ENCODE assay signal across 8 mouse cellular contexts in genomic region chr4:32238366-32238854, GRCm38 (mm10). TPM values are rescaled to one million over a fixed set of nuclear protein-coding genes. Genes with fewer than 3 reads are reported as not detected.
DNase-seq lines count a peak whose midpoint lies in the region; ATAC-seq and TF ChIP-seq lines count a peak whose summit lies in the region.

Gene Bach2, plus strand, starts transcription at chr4:32238804.

- peak within 1 kb of the TSS; percentile 94 for H3ac ChIP-seq in myocyte (ENCODE audit: control insufficient read depth, insufficient read length)

- H3K9me3 ChIP-seq in embryonic facial prominence, embryonic 13.5 days = no peaks in the 10 kb centered on the region
- no peaks in the 10 kb centered on the region for H3K9me3 ChIP-seq in heart, embryonic 11.5 days (replicated peaks; ENCODE audit: control insufficient read depth, low read length)
- H3K9me3 ChIP-seq in kidney, embryonic 16.5 days (ENCODE audit: low read length) = no peaks in the 10 kb centered on the region

- peak within 1 kb of the TSS; percentile 94 for H3K27ac ChIP-seq in embryonic facial prominence, embryonic 13.5 days
- peak within 1 kb of the TSS; percentile 94 for H3K27ac ChIP-seq in heart, embryonic 11.5 days (ENCODE audit: low read depth, low read length)
- peak within 1 kb of the TSS; percentile 96 for H3K27ac ChIP-seq in kidney, embryonic 16.5 days (ENCODE audit: low read length)

- H3K79me2 ChIP-seq in myocyte (ENCODE audit: control insufficient read depth, insufficient read depth) = no peaks in the 10 kb centered on the region

- peak; percentile 42 for TF ChIP-seq POLR2A in myocyte (IDR thresholded peaks at IDR 0.05; ENCODE audit: insufficient read length, low read depth)

- H3K27me3 ChIP-seq in embryonic facial prominence, embryonic 13.5 days = no peaks in the 10 kb centered on the region
- H3K27me3 ChIP-seq in heart, embryonic 11.5 days (ENCODE audit: control insufficient read depth, insufficient read depth, low read length) = no peaks in the 10 kb centered on the region
- 0 out of 2 replicates have a peak, but pooled peaks cover 5% of the 10 kb centered on the region for H3K27me3 ChIP-seq in kidney, embryonic 16.5 days (ENCODE audit: insufficient read depth, low read length)
- H3K27me3 ChIP-seq in myocyte (ENCODE audit: control insufficient read depth, insufficient read depth, insufficient read length) = no peaks in the 10 kb centered on the region
- no peaks in the 10 kb centered on the region for H3K27me3 ChIP-seq in splenic B cell, adult 2 months (ENCODE audit: control insufficient read depth, insufficient read depth, low read length, poor library complexity, severe bottlenecking)

- peak within 1 kb of the TSS; percentile 92 for H3K4me2 ChIP-seq in embryonic facial prominence, embryonic 13.5 days
- H3K4me2 ChIP-seq in heart, embryonic 11.5 days = peak within 1 kb of the TSS; percentile 59
- peak within 1 kb of the TSS; percentile 90 for H3K4me2 ChIP-seq in kidney, embryonic 16.5 days (replicated peaks; ENCODE audit: low read depth, low read length)
- H3K4me2 ChIP-seq in myocyte (ENCODE audit: low read depth) = peak within 1 kb of the TSS; percentile 87

- H3K9ac ChIP-seq in embryonic facial prominence, embryonic 13.5 days = peak within 1 kb of the TSS; percentile 84
- H3K9ac ChIP-seq in heart, embryonic 11.5 days (ENCODE audit: low read depth, low read length) = peak within 1 kb of the TSS; percentile 88
- peak within 1 kb of the TSS; percentile 91 for H3K9ac ChIP-seq in kidney, embryonic 16.5 days (replicated peaks; ENCODE audit: low read length)

- H3K4me1 ChIP-seq in embryonic facial prominence, embryonic 13.5 days = peaks cover 45% of the 10 kb centered on the region
- H3K4me1 ChIP-seq in heart, embryonic 11.5 days (ENCODE audit: control insufficient read depth, insufficient read depth, low read length) = peaks cover 20% of the 10 kb centered on the region
- peaks cover 32% of the 10 kb centered on the region for H3K4me1 ChIP-seq in kidney, embryonic 16.5 days (ENCODE audit: insufficient read depth, low read length)

- peak; percentile 83 for DNase-seq in 416B (ENCODE audit: low read depth)
- DNase-seq in adrenal gland, postnatal 36 days = peak; percentile 91
- peak; percentile 84 for DNase-seq in liver
- DNase-seq in splenic B cell, adult 2 months (ENCODE audit: low read depth, low spot score) = peak; percentile 94

- no peaks in the 10 kb centered on the region for H3K36me3 ChIP-seq in embryonic facial prominence, embryonic 13.5 days
- H3K36me3 ChIP-seq in heart, embryonic 11.5 days (ENCODE audit: control insufficient read depth, insufficient read depth, low read length) = no peaks in the 10 kb centered on the region
- no peaks in the 10 kb centered on the region for H3K36me3 ChIP-seq in kidney, embryonic 16.5 days (ENCODE audit: insufficient read depth, low read length)
- H3K36me3 ChIP-seq in myocyte (ENCODE audit: control insufficient read depth, insufficient read depth) = no peaks in the 10 kb centered on the region
- 0 out of 2 replicates have a peak, but pooled peaks cover 1% of the 10 kb centered on the region for H3K36me3 ChIP-seq in splenic B cell, adult 2 months (ENCODE audit: control insufficient read depth, insufficient read depth, low read length, poor library complexity, severe bottlenecking)

- WGBS in embryonic facial prominence, embryonic 13.5 days = under 1% methylated on average over 56 of the region's 69 CpGs
- under 1% methylated on average over 65 of the region's 69 CpGs for WGBS in heart, embryonic 11.5 days (ENCODE audit: insufficient replicate concordance)
- WGBS in kidney, embryonic 16.5 days = under 1% methylated on average over 58 of the region's 69 CpGs

- ATAC-seq in embryonic facial prominence, embryonic 13.5 days (ENCODE audit: insufficient number of reproducible peaks, insufficient read depth, low FRiP score, low TSS enrichment, low read depth) = peak; percentile 71
- ATAC-seq in heart, embryonic 11.5 days (replicated peaks; ENCODE audit: insufficient number of reproducible peaks, low FRiP score, low TSS enrichment) = peak; percentile 71
- peak; percentile 79 for ATAC-seq in kidney, embryonic 16.5 days (ENCODE audit: low FRiP score, low TSS enrichment)

- H3K4me3 ChIP-seq in embryonic facial prominence, embryonic 13.5 days = peak within 1 kb of the TSS; percentile 89
- peak within 1 kb of the TSS; percentile 88 for H3K4me3 ChIP-seq in heart, embryonic 11.5 days (ENCODE audit: low read depth, low read length)
- peak within 1 kb of the TSS; percentile 88 for H3K4me3 ChIP-seq in kidney, embryonic 16.5 days (ENCODE audit: low read length)
- peak within 1 kb of the TSS; percentile 28 for H3K4me3 ChIP-seq in myocyte

TF ChIP-seq in myocyte, 11 proteins besides CTCF, POLR2A, EP300 and RAD21:
- TF ChIP-seq TCF12 (IDR thresholded peaks at IDR 0.05; ENCODE audit: insufficient read depth, poor library complexity, severe bottlenecking) = no peak
- TF ChIP-seq REST (IDR thresholded peaks at IDR 0.05; ENCODE audit: insufficient read depth, insufficient read length) = no peak
- TF ChIP-seq CEBPB (IDR thresholded peaks at IDR 0.05; ENCODE audit: insufficient read depth, poor library complexity, severe bottlenecking) = no peak
- TF ChIP-seq SRF (IDR thresholded peaks at IDR 0.05; ENCODE audit: control insufficient read depth, insufficient read length, low read depth) = no peak
- TF ChIP-seq E2F4 (IDR thresholded peaks at IDR 0.05; ENCODE audit: insufficient read depth) = no peak
- no peak for TF ChIP-seq USF1 (IDR thresholded peaks at IDR 0.05; ENCODE audit: low read depth)
- no peak for TF ChIP-seq MYOG (IDR thresholded peaks at IDR 0.05; ENCODE audit: control insufficient read depth in 1 of 3, insufficient read depth in 1 of 3, insufficient read length in 2 of 3, low read depth in 2 of 3)
- no peak for TF ChIP-seq TCF3 (IDR thresholded peaks at IDR 0.05; ENCODE audit: insufficient read length, low read depth)
- no peak for TF ChIP-seq MAX (IDR thresholded peaks at IDR 0.05; ENCODE audit: low read depth)
TF ChIP-seq in myocyte: peak in this region for 0.

RNA-seq across cellular contexts. Expression of gene Bach2, which starts in this region (rescaled TPM):
- 1 to 10 TPM; 3.5 to 5.4 TPM for total RNA-seq in adrenal gland, postnatal 36 days (2021)
- polyA plus RNA-seq in embryonic facial prominence, embryonic 13.5 days (2015; fragmentation: Nextera tagmentation; extraction: Ambion mirVana) = 8.1 and 9.8 TPM in 2 replicates
- 8.0 and 9.0 TPM in 2 replicates for polyA plus RNA-seq in heart, embryonic 11.5 days (2014; fragmentation: Nextera tagmentation; extraction: Ambion mirVana)
- polyA plus RNA-seq in kidney, embryonic 16.5 days (2015; fragmentation: Nextera tagmentation; extraction: Ambion mirVana) = 7.9 and 9.8 TPM in 2 replicates
- polyA plus RNA-seq in myocyte (2012; fragmentation: generic; extraction: Trizol) = 0.29 TPM

Comparison
In these comparisons a context has a peak if more than half of its experiments do, and no peak if none do; other contexts are left out.
1. Peak in every context shown above with its lines: DNase-seq, ATAC-seq, H3K4me3 ChIP-seq and H3K27ac ChIP-seq.
2. H3K4me3 ChIP-seq: peak in every context shown above with its lines; median percentile 89 in embryonic facial prominence, embryonic 13.5 days; 88 in heart, embryonic 11.5 days; 88 in kidney, embryonic 16.5 days; 28 in myocyte.